Mouse (Mus musculus): ENCODE results near the gene Aif1.

The Aif1 gene

DNA sequence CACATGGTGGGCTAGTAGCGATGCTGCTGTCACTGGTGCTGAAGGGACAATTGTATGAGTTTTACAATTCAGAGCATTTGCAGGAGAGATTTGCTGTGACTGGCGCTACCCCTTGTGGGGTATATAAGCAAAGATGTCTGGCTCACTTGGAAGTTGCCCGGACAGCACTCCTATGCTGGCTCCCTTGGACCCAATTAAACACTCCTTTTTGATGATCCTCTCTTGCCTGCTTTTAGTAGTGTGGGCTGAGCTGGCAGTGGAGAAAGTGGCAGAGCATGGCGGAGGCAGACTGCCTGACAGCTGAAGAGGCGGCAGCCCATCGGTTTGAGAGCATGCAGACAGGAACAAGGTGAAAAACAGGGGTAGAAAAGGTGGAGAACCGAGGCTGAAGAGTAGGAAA, 8.1 kb downstream of the Aif1 start:
- no peak for DNase-seq (ENCODE audit: extremely low read depth, low read depth, low spot score)

DNA sequence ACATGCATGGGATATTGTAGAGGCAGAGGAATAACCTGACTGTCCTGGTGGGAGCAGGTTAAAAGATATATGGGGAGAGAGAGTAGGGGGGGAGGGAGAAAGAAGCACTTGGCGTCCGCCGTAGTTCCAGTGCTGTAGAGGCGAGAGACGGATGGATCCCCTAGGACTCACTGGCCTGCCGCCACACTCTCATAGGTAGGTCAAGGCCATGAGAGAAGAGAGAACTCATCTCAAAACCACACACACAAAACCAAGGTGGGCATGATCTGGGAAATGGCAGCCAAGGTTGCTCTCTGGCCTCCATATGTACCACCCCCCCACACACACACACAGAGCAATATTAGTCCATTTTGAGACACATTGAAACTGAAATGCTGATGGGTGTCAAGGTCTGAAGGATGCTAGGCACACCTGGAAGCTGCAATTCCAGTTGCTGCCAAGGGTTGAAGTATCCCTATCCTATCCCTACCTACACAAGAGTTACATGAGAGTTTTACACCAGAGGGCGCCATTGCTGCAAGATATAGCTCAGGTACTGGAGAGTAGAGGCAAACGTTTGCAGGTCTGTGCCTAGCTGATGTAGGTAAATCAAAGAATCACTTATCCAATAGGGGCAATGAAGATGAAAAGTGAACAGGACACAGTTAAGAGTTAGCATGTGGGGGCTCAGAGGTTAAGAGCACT, 9.4 kb downstream of the Aif1 start:
- no peak for DNase-seq (ENCODE audit: extremely low read depth, low read depth, low spot score)

DNA sequence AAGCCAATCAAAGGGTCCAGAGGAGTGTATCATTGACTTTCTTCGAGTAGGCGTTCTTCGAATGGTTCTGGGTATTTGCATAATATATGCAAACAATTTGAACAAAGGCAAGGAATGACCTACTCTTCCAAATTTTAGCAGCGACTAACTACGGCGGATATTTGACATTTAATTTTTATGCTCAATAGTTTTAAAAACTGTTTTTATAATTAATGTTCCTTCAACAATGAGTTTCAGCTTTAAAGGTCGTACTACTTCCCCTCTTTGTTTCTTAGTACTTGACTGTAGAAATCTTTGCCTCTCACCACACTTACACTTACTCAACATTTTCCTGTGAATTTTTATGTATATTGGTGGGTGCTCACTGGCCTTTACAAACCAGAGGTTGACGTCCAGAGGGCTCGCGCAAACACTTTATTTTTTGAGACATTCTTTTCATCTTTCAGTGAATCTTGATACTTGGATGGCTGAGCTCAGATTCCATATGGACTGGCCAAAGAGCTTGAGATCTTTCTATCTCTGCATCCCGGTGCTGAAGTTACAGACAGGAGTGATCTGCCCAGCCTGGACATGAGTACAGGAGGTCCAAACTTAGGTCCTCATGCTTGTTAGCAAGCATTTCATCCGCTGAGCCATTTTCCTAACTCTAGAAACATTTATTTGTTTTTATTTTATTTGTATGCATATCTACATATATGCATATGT, 10.3 kb downstream of the Aif1 start:
- no peak for DNase-seq (ENCODE audit: extremely low read depth, low read depth, low spot score)

DNA sequence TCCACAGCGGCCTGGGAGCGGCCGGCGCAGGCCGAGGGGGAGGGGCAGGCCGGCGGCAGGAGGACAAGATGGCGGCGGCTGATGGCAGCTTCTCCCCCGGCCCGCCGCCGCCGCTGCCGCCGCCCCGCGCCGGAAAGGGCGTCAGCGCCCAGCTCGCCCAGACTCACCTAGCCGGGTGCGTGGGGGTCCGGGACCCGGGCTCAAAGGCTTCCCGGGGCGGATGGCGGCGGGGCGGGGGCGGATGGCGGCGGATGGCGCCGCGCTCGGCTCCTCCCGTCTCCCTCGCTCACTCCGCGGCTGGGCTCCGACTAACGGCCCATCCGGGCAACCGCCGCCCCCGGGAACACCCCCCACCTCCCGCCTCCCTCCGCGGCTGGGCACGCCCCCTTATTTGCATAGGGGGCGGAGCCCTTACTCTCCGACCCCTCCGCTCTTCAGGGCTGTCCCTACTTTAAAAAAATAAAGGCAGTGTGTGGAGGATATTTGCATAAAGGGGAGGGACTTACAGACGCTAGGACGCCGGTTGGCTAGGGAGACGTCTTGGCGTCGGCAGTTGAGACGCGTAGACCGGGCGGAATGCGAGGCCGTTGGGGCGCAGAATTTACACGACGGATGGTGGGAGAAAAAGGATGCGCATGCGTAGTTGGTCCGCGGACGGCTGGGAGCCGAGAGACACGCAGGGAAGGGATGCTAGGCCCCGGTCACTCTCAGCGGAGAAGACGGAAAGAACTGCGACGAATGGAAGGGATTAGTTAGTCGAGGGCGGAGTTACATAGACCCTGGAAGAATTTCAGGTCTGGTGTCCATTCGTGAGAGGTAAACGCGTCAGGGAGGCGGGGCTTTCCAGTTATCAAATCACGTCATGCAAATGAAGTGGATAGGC, 11.1 kb downstream of the Aif1 start, which contains the start of gene Prrc2a:
TSS of gene Prrc2a (minus strand) at position 330 of the 883 bp plus-strand sequence.
- peak; percentile 96 for DNase-seq (ENCODE audit: extremely low read depth, low read depth, low spot score)

DNA sequence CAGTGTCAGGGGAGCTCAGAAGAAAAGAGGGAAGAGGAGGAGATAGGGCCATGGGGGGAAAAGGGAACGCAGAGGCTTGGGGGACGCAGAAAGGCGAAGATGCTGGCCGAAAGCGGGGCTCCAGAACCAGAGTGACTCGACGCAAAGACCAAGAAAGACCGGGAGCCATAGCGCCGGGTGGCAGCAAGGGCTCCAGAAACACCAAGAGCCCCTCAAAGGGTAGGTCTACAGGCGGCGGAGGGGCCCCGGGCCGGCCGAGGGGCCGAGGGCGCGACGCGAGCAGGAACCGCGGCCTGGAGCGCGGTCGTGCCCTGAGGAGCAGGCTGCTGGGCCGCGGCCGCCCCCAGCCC, 11.7 kb downstream of the Aif1 start:
- DNase-seq (ENCODE audit: extremely low read depth, low read depth, low spot score), result no peak

DNA sequence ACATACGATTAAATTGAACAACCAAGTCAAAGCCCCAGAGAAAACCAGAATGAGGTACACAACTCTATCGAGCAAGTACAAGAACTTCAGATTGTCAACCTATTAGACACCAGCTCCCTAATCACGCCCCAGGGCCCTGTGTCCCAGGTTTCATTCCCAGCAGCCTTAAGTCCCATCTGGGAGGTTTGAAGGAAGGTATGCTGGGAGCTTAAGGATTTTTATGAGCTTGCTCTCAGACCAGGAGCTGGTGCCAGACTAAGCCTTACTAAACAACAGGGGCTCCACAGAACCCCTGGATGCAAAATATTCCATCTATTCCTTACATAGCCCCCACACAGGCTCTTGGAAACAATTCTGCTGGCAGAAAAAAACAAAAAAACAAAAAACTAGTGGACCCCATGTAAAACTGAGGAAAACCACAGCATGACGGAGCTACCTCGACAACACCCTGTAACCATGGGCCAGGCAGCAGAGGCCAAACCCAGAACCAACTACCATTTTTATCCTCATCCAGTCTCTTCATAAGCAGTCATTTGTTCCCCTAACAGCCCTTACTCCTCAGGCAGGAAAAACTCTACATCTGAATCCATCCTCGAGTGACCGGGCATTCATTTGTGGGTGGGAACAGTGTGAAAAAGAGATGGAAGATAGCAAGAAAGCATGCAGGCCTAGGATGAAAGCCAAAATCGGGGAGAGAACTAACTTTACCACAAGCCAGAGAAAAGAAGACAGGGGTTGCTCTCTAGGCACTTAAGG, 12.4 kb downstream of the Aif1 start:
- DNase-seq (ENCODE audit: extremely low read depth, low read depth, low spot score), result no peak

DNA sequence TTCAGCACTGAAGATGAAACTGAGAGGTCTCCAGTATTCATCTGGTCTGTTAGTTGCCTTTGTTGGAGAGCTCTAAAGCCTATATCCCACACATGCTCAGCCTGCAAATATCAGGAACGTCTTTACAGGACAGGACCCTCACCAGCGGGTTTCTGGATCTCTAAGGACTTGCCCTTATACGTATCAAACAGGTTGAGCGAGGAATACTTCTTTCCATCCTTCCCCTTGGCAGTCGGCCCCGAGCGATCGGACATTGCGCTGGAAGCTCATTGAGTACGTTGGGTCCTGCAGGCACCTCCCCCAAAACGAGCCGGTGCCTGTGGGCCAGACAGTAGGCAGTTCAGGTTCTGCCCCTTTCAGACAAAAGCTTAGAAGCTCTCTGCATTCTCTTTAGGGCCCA, 13.1 kb downstream of the Aif1 start:
- no peak for DNase-seq (ENCODE audit: extremely low read depth, low read depth, low spot score)

DNA sequence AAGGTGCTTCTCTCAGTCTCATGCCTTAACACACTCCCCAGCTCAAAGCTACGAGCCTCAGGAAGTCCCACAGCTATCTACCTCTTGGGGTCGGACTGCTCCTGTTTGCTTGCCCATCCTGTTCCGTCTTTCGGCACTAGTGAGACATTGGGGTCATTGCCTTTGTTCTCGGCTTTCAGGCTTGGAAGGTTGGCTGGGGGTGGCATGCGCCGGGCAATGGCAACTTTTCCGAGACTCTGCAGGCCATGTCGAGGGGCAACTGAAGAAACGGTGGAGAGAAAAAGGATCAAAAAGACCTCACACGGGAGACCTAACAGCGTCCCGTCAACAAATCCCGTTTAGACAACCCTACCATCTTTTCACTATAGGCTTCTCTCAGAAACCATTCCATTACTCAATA, 13.7 kb downstream of the Aif1 start:
- DNase-seq (ENCODE audit: extremely low read depth, low read depth, low spot score), result no peak

DNA sequence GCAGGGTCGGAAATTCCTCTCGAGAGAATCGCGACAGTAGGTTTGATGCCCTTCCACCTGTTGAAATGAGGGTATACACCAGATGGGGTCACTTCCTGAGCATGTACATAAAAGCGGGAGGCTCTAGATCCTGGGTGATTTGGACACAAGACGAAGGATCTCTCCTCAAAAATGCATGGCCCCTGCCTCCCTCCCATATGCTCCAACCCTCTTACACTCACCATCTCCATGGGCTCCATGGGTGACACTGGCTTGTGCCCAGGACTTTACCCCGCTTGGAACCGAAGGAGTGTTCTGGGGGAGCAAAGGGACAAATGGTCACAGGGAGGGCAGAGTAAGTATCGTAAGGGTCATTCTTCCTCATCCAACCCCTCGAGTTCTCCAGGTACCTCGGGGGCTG, 14.4 kb downstream of the Aif1 start:
- DNase-seq (ENCODE audit: extremely low read depth, low read depth, low spot score), result no peak

DNA sequence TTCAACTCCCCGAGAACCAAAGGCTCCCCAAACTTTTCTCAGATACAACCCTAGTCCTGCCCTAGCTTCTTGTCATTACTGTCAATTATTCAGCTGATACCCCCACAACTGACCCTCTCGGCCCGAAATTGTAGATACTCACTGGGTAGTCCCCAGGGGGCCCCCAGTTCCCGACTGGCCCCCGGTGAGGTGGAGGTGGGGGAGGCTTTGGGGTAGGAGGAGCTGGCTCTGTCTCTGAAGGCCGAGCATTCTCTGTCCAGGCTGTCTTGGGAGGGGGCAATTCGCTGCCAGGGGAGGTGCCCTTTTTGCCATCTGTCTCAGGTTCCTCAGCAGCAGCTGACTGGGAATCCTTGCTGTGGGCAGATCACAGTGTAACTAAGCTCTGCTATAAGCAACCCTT, 16.2 kb downstream of the Aif1 start:
- DNase-seq (ENCODE audit: extremely low read depth, low read depth, low spot score), result no peak

DNA sequence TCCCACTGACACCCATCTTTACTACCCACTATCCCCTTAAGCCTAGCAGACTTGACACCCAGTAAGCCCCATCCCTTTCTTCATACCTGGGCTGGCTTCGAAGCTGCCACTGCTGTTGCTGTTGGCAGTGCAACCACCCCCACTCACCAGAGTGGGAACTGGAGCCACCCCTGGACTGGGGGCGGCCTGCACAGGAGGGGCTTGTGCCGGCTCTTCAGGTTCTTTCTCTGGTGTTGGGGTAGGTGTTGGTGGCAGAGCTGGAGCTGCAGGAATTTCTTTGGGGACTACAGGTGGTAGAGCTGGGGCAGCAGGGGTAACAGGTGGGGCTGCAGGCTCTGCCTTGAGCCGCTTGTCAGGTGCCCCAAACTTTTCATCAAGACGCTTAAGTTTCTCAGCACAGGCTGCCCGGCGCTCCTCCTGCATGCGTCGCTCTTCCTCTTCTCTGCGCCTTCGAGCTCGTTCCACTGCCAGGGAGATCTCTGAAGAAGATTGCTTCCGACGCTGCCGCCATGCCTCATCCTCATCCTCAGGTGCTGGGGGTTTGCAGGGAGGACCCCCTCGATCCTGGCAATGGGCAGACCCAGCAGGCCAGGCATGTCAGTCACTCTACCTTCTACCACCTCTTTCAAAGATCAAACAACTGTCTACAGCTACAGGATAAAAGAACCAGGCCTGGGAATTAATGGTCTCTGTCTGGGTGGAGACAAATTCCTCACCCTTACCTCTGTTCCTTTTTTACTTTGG, 16.8 kb downstream of the Aif1 start:
- DNase-seq (ENCODE audit: extremely low read depth, low read depth, low spot score), result no peak

DNA sequence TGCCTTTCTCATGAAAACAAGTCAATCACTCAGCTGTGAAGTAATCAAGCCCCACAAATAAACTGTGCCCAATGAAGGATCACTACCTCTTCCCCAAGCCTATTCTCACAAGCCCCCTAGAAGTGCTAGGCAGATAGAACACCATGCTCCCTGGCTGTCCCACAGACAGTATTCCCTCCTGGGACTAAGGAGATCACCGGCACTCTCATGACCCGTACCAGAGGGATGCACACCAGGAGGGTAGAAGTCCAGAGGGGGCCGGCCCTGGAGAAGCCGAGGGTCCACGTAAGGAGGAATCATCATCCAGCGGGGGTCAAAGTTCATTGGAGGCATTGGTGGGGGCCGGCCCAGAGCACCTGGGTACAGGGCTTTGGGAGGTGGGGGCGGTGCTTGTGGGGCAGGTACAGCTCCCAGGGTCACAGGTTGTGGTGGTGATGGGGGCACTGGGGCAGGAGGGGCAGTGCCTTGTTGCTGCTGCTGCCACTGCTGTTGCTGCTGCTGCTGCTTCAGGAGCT, 18.1 kb downstream of the Aif1 start:
- DNase-seq (ENCODE audit: extremely low read depth, low read depth, low spot score), result no peak

DNA sequence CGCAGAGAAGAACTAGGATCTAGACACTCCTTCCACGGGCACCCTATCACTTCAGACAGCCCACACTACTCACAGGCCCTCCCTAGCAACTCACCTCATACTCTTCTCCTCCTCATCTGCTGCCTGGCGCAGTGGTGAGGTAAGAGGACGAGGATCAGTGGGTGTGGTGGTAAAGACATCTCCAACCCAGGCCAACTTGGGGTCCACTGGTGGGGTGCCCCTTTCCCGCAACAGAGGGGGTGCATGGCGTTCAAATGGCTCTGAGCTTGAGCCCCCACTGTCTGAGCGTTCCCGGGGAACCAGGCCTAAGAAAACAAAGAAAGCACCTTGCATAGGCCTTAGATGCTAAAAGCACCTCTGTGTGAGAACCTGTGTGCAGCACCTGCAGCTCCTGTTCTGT, 18.6 kb downstream of the Aif1 start:
- no peak for DNase-seq (ENCODE audit: extremely low read depth, low read depth, low spot score)

DNA sequence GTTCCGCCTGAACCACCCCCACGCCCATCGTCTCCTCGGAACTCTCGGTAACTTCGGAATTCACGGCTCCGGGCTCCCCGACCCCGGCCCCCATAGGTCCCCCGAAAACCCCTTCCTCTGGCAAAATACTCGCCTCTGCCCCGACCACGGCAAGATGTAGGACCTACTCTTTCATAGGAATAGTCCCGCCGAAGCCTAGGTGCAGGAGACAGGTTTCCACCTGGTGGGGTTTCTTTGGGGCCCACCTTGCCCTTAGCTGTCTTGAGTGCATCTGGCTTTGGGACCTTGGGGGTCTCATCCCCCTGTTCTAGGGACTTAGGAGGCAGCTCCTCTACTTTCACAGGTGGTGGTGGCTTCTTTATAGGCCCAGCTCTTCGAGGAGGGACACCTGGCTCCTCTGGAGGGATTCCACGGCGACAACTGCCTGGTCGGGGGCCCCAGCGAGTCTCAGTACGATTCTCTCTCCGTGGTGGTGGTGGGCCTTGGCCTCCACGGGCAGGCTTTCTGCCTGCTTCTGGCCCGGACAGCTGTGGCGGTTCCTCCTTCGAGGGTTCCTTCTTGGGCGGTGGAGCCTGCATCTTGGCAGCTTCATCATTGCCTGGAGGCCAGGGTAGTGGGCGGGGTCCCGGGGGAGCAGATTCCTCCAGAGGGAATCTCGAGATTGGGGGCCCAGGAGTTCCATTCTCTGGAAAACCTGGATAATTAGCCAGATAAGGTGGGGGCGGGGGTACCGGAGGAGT, 19.2 kb downstream of the Aif1 start:
- no peak for DNase-seq (ENCODE audit: extremely low read depth, low read depth, low spot score)

DNA sequence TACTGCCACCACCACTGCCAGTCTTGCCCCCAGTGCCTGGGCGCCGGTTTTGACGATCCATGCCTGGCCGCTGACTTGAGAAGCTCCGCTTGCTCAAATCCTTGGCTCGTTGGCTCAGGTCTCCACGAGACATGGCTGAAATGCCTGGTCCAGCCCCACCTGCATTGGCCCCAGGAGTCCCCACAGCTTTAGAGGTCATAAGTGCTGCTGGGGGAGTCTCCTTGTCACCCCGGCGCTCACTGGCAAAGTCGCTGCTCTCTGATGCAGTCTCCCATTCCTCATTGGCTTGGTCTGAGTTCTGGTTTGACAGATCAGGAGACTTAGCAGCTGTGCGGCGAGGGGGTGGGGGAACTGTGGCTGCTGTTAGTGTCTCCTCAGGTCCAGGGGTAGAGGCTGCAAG, 20.4 kb downstream of the Aif1 start:
- no peak for DNase-seq (ENCODE audit: extremely low read depth, low read depth, low spot score)

DNA sequence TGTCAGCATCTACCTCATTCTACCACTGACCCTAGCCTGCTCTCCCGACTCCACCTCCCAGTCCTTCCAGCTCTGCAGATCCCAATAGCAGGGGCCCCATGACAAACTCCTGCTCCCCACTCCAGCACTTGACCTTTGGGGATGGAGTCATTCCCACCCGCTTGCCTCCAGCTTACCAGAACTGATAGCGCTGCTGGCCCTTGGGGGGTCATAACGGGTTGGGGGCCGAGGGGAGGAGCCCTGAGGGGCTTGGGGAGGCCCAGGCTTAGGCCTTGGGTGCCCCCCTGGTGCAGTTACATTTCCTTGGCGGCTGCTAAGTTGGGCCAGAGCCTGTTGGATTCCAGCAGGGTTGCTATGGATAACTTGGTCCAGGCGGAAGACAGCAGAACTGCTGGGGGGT, 21.3 kb downstream of the Aif1 start:
- no peak for DNase-seq (ENCODE audit: extremely low read depth, low read depth, low spot score)

DNA sequence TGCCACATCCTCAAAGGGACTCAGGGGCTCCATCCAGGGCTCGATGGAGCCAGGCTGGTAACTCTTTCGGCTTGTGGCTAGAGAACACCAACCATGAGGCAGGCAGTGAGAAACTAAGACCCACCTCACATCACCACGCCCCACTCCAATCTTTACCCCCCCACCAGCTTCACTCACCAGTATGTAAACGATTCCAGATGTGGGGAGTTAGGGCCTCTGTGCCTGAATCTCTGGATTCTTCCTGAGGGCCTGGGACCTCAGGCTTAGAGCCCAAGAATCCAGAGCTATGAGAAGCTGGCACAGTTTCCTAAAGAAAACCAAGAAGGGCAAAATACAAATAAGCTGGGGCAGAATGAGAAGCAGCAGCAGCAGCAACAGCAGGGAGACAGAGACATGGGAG, 21.9 kb downstream of the Aif1 start:
- no peak for DNase-seq (ENCODE audit: extremely low read depth, low read depth, low spot score)

DNA sequence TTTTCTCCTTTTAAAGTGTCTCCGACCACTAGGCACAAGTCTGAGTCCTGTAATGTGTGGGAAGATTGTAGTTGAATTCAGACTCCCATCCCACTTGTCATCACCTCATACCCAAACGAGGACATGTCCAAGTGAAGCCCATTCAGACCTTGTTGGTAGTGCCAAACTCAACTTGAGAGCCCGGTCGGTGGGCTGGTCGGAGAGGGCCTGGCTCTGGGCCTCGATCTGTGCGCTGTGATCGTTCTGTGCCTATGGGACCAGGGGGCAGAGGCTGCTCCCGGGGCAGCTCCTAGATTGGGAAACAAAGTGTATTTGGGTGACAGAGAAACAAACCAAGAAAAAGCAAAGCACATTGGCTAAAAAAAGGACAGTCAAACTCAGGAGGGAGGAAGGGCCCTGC, 22.8 kb downstream of the Aif1 start:
- no peak for DNase-seq (ENCODE audit: extremely low read depth, low read depth, low spot score)

DNA sequence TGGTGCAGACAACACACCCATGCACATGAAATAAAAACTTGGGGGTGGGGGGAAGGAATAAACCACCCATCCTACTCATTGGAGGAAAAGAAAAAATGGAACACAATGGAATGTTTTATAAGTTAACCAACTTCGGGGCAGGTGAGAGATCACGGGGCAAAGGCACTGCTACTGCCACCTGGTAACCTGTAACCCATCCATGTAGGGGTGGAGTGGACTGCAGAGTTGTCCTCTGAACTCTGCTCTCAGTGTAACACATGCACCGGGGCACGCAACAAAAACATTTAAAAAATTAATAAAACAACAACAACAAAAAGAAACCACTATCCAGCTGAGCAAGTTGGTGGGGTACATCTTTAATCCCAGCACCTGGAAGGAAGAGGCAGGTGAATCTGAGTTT, 23.7 kb downstream of the Aif1 start:
- DNase-seq (ENCODE audit: extremely low read depth, low read depth, low spot score), result no peak

Measured in fat pad, adult 2 months (tissue).